Mouse (Mus musculus) heart, postnatal 0 days (tissue): ENCODE results near the gene Ano1.

Experiments used
- CTCF ChIP-seq: IDR thresholded peaks from 2 replicates; pipeline ENCODE4 v1.5.1; 2016; ENCODE audit warnings: antibody characterized with exemption, control low read depth, low read depth
- EP300 ChIP-seq: IDR thresholded peaks from 2 replicates; pipeline ENCODE4 v1.6.1; 2016; ENCODE audit warnings: antibody characterized with exemption, low read depth

DNA sequence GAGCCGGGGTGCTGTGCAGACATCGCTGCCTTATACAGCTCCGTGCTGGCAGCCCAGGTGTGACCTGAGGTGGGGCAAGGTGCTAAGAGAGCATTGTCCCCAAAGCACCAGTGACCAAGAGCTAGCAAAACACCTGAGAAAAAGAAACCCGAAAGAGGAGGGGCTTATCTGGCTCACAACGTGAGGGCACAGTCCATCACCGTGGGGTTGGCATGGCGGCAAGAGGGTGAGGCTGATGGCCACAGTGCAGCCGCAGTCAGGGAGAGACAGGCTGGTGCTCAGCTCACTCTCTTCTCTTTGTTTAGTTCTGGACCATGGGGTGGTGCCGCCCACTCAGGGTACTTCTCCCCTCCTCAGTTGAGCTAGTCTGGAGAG lies 1.9 kb upstream of the Ano1 start:
- TF ChIP-seq CTCF (no peak), EP300 (no peak)
